Mouse (Mus musculus) heart, embryonic 16.5 days (tissue): Measurements from ENCODE around the gene Wdr78. TPM values are rescaled to one million over a fixed set of nuclear protein-coding genes. Genes with fewer than 3 reads are reported as not detected.

Source experiments
- ATAC-seq: fragments of 200-750 bp; cut with Nextera tagmentation; replicated peaks from 2 replicates; pipeline ENCODE4 v1.8.0; 2017; ENCODE audit warnings: moderate number of reproducible peaks; ENCODE audit not compliant: insufficient read depth, low FRiP score; ENCODE audit errors: extremely low read depth
- H3K27ac ChIP-seq: fragments of 300-500 bp; sonication (generic); 2 replicates; pipeline ENCODE4 v1.5.1; 2014; ENCODE audit warnings: mild to moderate bottlenecking, low read length, control low read depth, moderate library complexity
- H3K27me3 ChIP-seq: fragments of 300-500 bp; sonication (generic); 2 replicates; pipeline ENCODE4 v1.6.1; 2014; ENCODE audit warnings: low read length, mixed read lengths; ENCODE audit not compliant: control insufficient read depth, insufficient read depth
- H3K36me3 ChIP-seq: fragments of 300-500 bp; sonication (generic); 2 replicates; pipeline ENCODE4 v1.6.1; 2014; ENCODE audit not compliant: control insufficient read depth, insufficient read depth
- H3K4me1 ChIP-seq: fragments of 300-500 bp; sonication (generic); 2 replicates; pipeline ENCODE4 v1.6.1; 2014; ENCODE audit warnings: low read length, mixed read lengths; ENCODE audit not compliant: control insufficient read depth, insufficient read depth
- H3K4me2 ChIP-seq: fragments of 300-500 bp; sonication (generic); 2 replicates; pipeline ENCODE4 v1.6.1; 2014; ENCODE audit warnings: low read depth, mild to moderate bottlenecking, control low read depth, low read length
- H3K4me3 ChIP-seq: fragments of 300-500 bp; sonication (generic); 2 replicates; pipeline ENCODE4 v1.5.1; 2014; ENCODE audit warnings: mild to moderate bottlenecking, control low read depth, low read length
- H3K9ac ChIP-seq: fragments of 300-500 bp; sonication (generic); 2 replicates; pipeline ENCODE4 v1.6.1; 2014; ENCODE audit warnings: low read length, control low read depth
- H3K9me3 ChIP-seq: fragments of 300-500 bp; sonication (generic); replicated peaks from 2 replicates; pipeline ENCODE4 v1.6.1; 2016; ENCODE audit warnings: low read length; ENCODE audit not compliant: control insufficient read depth
- WGBS: fragments of 180-500 bp; shearing (Covaris S2); extraction: QIAGEN DNeasy Blood & Tissue Kit; methylation state at CpG from one replicate; pipeline ENCODE4 v1.1.7; 2014; 5-methylcytosine and 5-hydroxymethylcytosine counted together
- polyA plus RNA-seq: library from polyadenylated mRNA; unstranded; fragments of >200 nt; fragmentation: Nextera tagmentation; extraction: Ambion mirVana; gene quantifications from 2 replicates; pipeline ENCODE4 v1.2.1, GENCODE M21; 2015

Wdr78 gene
- polyA plus RNA-seq, 1 experiment from 2014 or later = 2.1 TPM

DNA sequence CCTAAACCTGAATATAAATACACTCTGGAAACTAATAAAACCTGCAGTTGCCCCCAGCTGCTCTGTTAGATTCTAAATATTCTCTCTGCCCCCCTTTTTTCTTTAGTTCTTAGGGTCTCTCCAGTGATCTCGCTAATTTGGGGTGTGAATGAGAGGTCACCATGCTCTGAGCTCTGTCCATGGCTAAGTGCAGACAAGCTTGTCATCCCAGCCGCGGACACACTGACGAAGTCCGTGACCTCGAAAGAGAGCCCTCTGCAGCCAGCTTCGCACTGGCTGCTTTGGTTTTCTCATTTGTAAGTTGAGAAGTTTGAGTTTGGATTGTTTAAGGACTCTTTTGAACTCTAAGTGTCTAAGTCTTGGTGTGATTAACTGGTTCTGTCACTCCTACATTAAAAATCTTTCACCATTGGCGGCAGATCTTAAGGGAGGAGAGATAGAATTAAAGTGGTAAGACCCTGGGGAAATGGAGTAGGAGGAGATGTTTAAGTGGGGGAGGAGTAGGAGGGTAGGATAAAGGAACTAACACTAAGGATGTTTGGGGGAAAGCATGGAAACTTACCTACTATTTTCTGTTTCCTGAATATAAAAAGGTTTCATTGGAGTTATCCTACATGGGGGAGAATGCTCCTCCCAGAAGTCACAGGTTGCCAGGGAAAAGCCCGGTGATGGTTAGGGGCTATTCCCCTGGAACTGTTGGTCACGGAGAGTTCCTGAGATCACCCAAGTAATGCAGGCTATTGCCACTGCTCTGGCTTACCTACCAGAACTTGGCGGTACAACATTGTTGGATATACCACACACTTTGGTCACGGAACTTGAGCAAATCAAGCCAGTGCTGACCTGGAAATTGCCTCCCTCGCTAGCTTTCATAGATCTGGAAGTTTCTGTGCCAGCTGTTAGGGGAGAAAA is 85.9 kb downstream of the Wdr78 start:
- Histone ChIP-seq H3K9ac (no peak overlapping the region), H3K36me3 (no peaks in the 10 kb centered on the region), H3K4me3 (no peak overlapping the region), H3K4me1 (no peaks in the 10 kb centered on the region), H3K4me2 (no peak overlapping the region), H3K9me3 (no peaks in the 10 kb centered on the region), H3K27me3 (no peaks in the 10 kb centered on the region), H3K27ac (no peak overlapping the region)
- no peak for ATAC-seq
- 58% methylated on average over 13 of the region's 13 CpGs for WGBS

DNA sequence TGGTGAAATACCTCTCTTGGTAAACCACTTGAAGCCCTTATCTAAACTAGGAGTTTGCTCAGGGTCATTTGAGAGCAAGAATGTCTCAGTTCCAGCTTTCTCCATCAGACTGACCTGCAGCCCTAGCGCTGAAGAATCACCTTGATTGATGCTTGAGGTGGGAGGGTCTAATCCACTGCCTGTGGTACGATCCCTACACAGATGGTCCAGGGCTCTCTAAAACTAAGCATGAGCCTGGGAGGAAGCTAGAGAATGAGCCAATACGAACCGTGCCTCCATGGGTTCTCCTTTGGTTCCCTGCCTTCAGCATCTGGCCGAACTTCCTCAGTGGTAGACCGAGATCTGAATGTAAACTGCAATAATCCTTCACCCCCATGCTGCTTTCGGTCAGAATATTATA is 86.6 kb downstream of the Wdr78 start:
- Histone ChIP-seq H3K4me2 (no peak overlapping the region), H3K36me3 (no peaks in the 10 kb centered on the region), H3K4me3 (no peak overlapping the region), H3K9me3 (no peaks in the 10 kb centered on the region), H3K27ac (no peak overlapping the region), H3K27me3 (no peaks in the 10 kb centered on the region), H3K9ac (no peak overlapping the region), H3K4me1 (no peaks in the 10 kb centered on the region)
- 70% methylated on average over 7 of the region's 7 CpGs for WGBS
- ATAC-seq = no peak

DNA sequence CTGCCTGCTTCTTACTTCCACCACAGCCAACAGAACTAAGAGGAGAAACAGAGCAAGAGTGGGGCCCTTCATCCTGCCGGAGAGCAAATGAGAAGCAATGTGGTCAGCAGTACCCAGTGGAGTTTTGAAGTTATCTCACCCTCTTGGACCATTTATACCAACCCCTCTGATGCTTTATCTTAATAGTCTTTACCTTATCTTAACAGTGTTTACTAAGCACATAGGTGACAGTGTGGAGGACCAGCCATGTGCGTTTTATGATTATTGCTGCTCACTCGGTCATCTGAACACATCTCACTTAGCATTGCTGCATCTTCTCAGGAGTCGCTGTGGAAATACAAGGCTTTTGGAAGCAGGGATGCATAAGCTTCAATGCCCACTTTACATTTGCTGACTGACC is 87.7 kb downstream of the Wdr78 start, which contains the start of gene Insl5:
TSS of gene Insl5 (minus strand) at position 222 of the 400 bp plus-strand sequence.
- 59% methylated on average over 4 of the region's 4 CpGs for WGBS
- no peak within 1 kb of the TSS for H3K4me2 ChIP-seq
- H3K4me1 ChIP-seq = no peaks in the 10 kb centered on the region
- no peak for ATAC-seq
- H3K36me3 ChIP-seq = no peaks in the 10 kb centered on the region
- no peaks in the 10 kb centered on the region for H3K27me3 ChIP-seq
- no peak within 1 kb of the TSS for H3K4me3 ChIP-seq
- H3K9ac ChIP-seq = no peak within 1 kb of the TSS
- no peak within 1 kb of the TSS for H3K27ac ChIP-seq
- H3K9me3 ChIP-seq = no peaks in the 10 kb centered on the region

DNA sequence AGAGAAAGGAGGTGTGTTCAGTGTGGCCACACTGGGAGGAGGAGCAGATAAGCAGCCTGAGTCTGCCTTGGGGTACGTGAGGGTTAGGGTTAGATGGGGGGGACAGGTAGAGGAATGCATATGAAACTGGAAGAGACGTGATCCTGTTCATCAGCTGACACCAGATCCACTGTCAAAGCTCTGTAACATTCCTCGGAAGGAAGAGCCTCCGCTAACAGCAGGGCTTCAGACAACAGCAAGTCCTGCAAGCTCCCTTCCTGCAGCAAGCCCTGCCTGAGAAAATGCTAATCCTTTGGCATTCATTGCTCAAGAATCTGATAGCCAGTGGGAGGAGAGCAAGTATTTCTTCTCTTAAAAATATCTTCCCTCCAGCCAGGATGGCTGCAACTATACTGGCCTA is 100.9 kb downstream of the Wdr78 start:
- Histone ChIP-seq H3K4me1 (no peaks in the 10 kb centered on the region), H3K4me2 (no peak overlapping the region), H3K27ac (no peak overlapping the region), H3K9me3 (no peaks in the 10 kb centered on the region), H3K4me3 (no peak overlapping the region), H3K27me3 (no peaks in the 10 kb centered on the region), H3K36me3 (no peaks in the 10 kb centered on the region), H3K9ac (no peak overlapping the region)
- 10% methylated on average over 4 of the region's 4 CpGs for WGBS
- ATAC-seq = no peak

DNA sequence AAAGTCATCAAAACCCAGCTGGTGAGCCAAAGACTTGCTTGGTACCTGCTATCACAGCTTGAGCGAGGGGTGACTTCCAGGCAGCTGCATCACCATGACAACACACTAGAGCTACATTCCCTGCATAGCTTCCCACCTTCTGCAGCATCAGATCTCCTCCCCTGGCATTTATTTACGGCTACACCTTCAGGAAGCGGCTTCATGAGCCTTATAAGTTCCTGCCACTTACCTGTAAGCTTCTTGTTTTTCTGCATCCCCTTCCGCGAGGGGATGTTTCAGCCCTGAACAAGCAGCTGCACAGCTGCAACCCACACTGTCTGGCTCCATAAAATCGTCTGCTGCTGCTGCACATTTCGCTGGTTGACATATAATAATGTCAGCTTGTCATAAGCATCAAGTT is 102.5 kb downstream of the Wdr78 start:
- Histone ChIP-seq H3K4me2 (no peak overlapping the region), H3K27ac (no peak overlapping the region), H3K4me1 (peaks cover 4% of the 10 kb centered on the region; the same call in 1 of the 2 replicates), H3K4me3 (no peak overlapping the region), H3K27me3 (no peaks in the 10 kb centered on the region), H3K36me3 (no peaks in the 10 kb centered on the region), H3K9me3 (no peaks in the 10 kb centered on the region), H3K9ac (no peak overlapping the region)
- no peak for ATAC-seq
- WGBS = 44% methylated on average over 7 of the region's 7 CpGs

DNA sequence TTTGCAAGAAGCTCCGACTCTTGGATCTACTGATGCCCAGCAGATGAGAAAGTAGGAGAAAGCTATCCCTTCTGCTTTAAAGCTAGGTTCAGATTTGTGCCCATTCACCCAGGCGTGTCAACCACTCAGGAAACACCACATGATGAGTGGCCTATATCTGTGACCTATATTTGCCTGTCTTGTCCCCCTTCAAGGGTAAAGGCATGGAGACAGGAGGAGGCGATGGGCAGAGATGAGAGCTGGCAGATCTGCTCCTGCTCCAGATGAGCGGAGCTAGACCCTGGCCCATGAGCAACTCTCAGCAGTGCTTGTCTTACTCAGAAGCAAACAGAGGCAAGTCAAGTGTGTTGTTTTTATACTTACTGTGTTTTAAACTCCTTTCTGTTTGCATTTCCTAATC is 103.6 kb downstream of the Wdr78 start:
- no peak overlapping the region for H3K4me3 ChIP-seq
- no peaks in the 10 kb centered on the region for H3K9me3 ChIP-seq
- H3K9ac ChIP-seq = no peak overlapping the region
- no peak for ATAC-seq
- no peak overlapping the region for H3K4me2 ChIP-seq
- H3K27ac ChIP-seq = no peak overlapping the region
- 88% methylated on average over 4 of the region's 4 CpGs for WGBS
- H3K4me1 ChIP-seq = peaks cover 5% of the 10 kb centered on the region; the same call in 1 of the 2 replicates
- no peaks in the 10 kb centered on the region for H3K36me3 ChIP-seq
- H3K27me3 ChIP-seq = no peaks in the 10 kb centered on the region

DNA sequence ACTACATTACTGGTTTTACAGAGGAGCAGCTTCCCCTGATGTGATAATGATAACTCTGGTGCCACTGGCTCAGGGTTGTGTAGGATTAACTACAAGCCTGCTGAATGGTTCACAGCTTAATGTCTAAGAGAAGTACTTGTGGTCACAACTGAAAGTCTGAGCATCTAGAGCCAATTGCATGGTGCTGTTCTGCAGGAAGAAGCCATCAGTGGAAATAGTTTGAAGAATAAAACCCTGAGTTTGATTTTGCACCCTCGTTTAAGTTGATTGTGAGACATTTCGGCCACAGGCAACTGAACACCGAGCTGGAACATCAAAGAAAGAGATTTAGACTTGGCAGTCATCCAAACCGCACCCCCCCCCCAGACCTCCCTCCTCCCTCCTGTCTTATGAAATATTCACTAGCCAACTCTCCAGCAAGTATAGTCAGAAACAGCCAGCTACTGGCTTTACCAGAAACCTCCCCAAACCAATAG is 107.4 kb downstream of the Wdr78 start:
- peaks cover 5% of the 10 kb centered on the region; the same call in 1 of the 2 replicates for H3K4me1 ChIP-seq
- H3K27me3 ChIP-seq = no peaks in the 10 kb centered on the region
- H3K27ac ChIP-seq = no peak overlapping the region
- WGBS = 20% methylated on average over 4 of the region's 4 CpGs
- H3K4me2 ChIP-seq = no peak overlapping the region
- H3K36me3 ChIP-seq = no peaks in the 10 kb centered on the region
- no peak for ATAC-seq
- H3K9me3 ChIP-seq = no peaks in the 10 kb centered on the region
- no peak overlapping the region for H3K4me3 ChIP-seq
- no peak overlapping the region for H3K9ac ChIP-seq

DNA sequence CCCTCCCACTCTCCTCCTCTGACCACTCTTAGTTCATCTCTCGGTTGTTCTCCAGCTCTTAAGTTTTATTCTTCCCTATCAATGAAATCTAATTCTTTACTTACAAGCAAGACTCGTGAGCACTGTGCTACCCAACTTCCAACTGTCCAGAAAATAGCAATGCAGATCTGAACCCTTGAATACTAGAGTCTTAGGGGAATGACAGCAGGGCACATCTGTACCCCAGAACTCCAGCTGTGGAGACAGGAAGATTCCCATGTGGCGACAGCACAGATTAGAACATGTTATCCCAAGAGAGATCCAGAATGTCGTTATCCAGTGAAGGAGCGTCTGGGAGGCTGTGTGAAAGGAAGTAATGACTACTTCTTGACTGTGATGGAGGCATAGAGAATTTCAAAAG is 108.1 kb downstream of the Wdr78 start:
- H3K9me3 ChIP-seq = no peaks in the 10 kb centered on the region
- no peak overlapping the region for H3K4me3 ChIP-seq
- no peak overlapping the region for H3K9ac ChIP-seq
- WGBS = 75% methylated on average over 5 of the region's 5 CpGs
- no peak overlapping the region for H3K27ac ChIP-seq
- no peaks in the 10 kb centered on the region for H3K36me3 ChIP-seq
- peaks cover 5% of the 10 kb centered on the region; the same call in 1 of the 2 replicates for H3K4me1 ChIP-seq
- no peak for ATAC-seq
- no peaks in the 10 kb centered on the region for H3K27me3 ChIP-seq
- no peak overlapping the region for H3K4me2 ChIP-seq

DNA sequence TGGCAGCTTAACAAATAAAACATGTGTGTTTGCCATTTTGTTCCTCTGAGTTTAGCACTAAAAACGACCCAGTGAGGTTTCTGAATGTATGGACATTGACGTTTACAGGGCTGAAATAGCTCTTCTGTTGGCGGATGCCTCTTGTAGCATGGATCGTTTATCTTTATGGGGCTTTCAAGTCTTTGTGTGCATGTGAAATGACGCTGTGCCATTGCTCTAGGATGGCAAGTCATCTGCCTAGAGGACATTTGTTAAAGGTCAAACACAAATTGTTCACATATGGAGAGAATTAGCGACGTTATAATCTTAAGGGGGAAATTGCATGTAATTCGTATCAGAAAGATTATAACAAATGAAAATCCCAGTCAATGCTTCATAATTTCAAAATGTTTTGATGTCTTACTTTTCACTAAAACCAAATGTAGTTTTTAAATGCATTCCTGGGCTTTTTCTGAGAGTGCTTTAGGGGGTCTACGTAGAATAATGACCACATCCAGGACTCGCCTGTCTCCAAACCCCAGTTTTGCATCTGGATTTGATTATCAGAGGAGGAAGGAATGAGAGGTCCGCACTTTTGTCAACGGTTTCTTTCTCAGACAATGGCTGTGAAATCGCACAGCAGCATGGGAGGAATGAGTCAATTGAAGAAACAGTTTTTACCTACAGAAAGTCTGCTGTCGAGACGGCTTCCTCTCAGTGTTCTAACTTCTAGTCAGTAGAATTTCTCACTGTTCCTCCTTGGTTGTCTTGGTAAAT is 109.0 kb downstream of the Wdr78 start:
- H3K4me2 ChIP-seq = no peak overlapping the region
- no peak for ATAC-seq
- WGBS = 64% methylated on average over 15 of the region's 15 CpGs
- no peak overlapping the region for H3K27ac ChIP-seq
- H3K4me3 ChIP-seq = no peak overlapping the region
- H3K4me1 ChIP-seq = peaks cover 5% of the 10 kb centered on the region; the same call in 1 of the 2 replicates
- no peaks in the 10 kb centered on the region for H3K9me3 ChIP-seq
- H3K27me3 ChIP-seq = no peaks in the 10 kb centered on the region
- no peak overlapping the region for H3K9ac ChIP-seq
- no peaks in the 10 kb centered on the region for H3K36me3 ChIP-seq
